Mouse (Mus musculus) forelimb bud, embryonic 11.5 days (tissue): ENCODE measurements at regions not wholly inside any gene's neighbourhood (a gene's known extent, or its start where the extent isn't known, plus 50 kb on each side); places are given as distances from the start of the nearest gene placed in this dataset.

Experiments
- DNase-seq: peaks from one replicate; pipeline ENCODE4 v3.0.0-alpha.2; 2012; ENCODE audit warnings: low read depth, low spot score

DNA sequence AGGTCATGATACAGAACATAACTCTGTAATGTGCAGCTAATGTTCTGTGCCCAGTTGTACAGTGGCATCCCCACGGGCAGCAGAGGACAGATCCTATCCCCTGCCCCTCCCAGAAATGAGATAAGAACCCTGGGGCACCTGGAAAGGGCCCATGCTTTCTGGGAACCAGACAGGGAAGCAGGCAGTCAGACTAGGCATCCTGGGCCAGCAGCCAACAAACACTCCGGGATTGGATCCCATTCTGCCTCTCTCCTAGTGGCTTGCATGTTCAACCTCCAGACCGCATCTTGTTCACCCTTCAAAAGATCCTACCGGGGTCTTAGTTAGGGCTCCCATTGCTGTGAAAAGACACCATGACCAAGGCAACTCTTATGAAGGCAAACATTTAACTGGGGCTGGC lies 229.0 kb upstream of the Rpl38 start:
- no peak for DNase-seq

DNA sequence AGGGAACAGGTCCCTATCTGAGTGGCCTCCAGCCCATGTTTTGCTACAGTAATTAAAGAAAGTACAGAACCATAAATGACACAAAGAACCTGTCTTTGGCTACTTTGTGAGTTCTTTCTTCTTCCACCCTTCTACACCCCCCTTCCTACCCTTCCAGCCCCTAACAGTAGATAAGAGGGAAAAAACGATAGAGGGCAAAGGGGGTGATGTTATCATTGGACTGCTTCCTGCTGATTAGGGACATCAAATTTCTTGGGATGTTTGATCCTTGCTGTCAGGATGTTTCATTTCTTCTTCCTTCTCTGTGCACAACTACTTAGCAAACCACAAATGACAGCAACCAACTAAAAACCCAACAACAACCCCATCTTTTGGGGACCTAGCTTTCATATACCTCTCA lies 232.5 kb upstream of the Rpl38 start:
- no peak for DNase-seq

DNA sequence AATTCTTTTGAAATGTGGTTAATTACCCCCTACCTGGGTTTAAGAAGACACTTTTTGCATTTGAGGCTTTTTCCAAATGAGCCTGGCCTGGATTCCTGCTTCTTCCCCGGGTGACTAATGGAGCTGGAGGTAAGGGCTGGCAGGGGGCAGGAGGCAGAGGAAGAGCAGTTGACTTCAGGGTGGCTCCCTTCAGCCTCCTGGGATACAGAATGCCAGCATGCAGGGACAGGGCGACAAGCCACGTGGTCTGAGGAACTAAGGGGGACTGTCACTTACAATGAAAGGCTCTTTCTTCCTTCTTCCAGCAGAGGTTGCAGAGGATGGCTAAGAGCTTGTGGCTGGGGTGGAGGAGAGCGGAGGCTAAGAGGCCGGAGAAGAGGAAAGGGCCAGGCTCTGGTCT lies 234.8 kb upstream of the Rpl38 start:
- no peak for DNase-seq

DNA sequence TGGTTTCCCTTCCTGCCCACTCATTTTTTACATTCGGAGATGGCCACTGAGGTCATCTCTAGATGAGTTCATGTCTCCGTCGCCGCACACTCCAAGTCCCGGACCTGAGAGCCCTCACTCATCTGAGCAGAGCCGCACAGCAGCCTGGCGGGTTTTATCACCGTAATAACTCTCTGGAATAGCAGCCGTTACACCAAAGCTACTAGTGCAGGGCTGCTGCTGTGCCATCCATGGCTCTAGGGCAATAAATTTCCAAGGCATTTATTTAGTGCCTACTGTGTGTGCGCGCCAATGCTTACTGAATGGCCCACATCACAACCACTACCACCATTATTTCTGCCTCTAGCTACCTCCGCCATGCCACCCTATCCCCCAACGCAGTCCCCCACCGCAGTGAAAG lies 242.9 kb upstream of the Rpl38 start:
- DNase-seq = no peak

DNA sequence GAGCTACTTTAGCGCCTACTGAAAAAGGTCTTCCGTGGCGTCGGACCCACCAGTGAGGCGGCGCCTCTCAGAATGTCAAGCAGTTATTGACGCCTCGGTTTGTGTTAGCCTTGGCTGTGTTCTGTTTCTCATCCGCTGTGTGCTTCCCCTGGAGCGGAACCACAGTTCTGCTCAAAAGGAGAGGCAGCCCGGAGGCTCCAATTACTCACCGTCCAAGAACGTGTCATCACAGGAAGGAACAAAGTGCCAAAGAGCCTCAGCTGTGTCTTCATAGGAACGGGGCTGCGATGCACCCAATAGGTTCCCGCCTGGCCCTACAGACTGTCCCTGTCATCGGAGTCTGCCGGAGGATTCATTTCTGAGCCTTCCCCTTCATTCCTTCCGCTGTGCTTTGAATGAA lies 245.0 kb upstream of the Rpl38 start:
- DNase-seq = no peak

DNA sequence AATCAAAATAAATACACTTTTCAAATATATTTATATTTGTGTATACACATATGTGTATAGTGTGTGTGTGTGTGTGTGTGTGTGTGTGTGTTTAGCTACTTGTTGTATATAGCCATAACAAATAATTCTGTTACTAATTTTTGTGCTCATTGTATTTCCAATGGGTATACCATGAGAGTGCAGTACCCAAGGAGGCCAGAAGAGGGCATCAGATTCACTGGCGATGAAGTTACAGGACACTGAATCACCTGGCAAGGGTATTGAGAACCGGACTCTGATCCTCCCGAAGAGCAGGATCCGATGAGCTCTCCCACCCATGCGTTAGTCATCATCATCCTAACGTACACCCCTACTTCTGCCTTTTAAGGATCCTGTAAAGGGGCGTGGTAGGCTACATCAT lies 249.3 kb upstream of the Rpl38 start:
- no peak for DNase-seq

DNA sequence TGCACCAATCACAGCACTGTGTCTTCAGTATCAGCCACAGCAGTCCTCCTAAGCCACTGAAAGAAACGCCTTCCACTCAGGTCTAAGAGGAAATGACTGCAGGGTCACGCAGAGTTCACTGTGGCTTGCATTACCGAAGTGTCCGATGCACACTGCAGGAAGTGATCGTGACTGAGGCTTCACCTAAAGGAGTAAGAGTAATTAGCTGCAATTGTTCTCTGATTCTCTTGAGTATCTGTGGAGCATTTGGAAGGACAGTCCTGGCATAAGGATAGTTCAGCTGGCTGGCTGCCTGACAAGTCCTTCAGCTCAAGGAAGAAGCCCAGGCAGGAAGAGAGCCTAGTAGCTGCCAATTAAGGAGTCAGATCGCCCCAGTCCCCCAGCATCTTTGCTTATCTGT lies 252.2 kb upstream of the Rpl38 start:
- DNase-seq = no peak

DNA sequence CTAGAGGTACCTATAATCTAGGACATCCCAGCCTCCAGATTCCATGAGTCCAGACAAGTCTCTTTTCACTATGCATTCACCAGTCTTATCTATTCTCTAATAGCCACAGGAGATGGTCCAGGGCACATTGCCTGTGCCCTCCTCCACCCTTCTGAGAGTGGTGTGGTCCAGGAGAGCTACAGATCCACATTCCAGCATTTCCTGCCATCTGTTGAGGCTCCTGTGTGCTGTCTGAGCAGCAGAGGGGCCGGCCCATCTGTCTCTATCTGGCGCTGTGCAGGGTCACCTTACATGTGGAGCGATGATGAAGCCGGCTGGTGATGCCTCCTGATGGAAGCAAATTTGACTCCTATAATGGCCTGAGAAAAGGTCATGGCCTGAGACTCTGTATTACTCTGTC lies 263.9 kb upstream of the Rpl38 start:
- no peak for DNase-seq

DNA sequence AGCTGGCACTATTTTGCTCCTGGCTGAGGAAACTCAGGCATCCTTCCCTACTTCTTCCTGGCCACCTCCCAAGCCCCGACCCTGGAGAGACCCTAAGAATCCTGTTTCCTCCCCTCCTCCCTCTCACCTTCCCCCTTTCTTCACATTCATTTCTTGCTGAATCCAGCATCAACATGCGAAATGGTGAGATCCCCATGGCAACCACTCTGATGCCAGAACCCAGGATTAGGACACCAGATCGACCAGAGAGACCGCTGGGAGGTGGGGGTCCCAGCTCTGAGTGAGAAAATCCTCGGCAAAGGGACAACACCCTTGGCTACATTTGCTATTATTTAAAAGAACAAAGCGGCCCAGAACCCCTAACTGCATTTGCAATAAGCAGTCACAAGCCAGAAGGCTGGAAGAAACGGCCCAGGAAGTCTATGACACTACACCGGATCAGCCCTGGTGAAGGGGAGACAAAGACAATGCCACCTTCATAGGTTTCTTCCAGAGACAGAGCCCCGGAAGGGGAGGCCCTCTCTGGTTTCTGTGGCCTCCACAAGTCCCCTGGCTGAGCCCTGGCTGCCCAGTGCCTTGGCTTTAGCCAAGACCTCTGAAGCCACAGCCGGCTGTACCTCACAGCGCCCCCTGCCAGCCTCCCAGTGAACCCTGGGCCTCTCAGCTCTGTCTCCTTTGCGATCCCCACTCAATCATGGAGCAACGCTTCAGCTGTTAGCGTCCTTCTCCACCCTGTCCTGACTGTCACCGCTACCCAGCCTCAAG lies 265.6 kb upstream of the Rpl38 start:
- peak; percentile 37 for DNase-seq

DNA sequence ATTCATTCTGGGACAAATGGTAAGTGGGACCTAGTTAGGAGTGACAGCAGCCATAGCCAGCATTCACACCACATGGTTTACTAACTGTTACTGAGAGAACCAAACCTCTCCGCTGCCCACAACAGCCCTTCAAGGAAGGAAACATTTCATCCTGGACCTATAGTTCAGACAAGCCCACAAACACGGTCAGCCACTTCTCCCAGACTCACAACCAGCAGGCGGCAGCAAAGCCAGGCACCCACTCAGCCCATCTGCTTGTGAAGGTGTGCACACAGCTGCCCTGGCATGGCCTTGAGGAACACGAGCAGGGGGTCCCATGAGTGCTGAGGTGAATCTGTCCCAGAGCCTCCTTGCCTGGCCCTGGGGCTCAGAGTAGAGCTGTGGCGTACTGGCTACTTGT lies 267.6 kb upstream of the Rpl38 start:
- no peak for DNase-seq

DNA sequence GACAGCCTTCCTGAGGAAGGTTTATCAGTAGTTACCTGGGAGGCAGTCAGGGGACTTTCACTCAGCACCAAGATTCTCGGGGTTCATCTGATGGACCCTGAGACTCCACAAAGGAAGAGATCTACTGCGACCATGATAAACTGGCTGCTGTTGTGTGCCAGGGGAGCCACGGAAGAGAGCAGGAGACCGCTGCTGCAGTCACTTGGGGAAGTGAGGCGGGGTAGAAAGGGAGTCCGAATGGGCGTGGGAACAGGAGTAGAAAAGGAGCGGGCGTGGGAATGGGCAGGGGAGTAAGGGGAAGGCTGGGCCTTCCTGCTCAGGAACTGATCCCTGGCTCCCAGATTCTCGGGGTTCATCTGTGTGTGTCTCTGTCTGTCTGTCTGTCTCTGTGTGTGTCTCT lies 276.2 kb upstream of the Rpl38 start:
- no peak for DNase-seq

DNA sequence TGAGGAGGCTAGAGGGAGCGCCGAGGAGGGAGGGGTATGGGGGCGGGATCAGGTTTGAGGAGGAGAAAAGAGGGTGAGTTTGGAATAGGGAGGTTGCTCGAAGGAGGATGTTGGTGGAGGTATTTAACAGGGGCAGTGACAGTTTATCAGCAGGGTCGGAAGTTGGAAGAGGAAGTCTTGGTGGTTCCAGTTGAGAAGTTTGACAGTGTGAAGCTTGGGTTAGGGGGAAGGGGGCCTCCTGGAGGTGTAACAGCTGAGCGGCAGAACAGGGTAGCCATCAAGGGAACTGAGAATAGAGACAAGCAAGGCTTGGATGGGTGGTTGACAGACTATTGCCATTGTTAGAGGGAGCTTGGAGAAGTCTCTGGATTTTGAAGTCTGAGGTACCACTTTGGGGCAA lies 276.8 kb upstream of the Rpl38 start:
- DNase-seq = no peak

DNA sequence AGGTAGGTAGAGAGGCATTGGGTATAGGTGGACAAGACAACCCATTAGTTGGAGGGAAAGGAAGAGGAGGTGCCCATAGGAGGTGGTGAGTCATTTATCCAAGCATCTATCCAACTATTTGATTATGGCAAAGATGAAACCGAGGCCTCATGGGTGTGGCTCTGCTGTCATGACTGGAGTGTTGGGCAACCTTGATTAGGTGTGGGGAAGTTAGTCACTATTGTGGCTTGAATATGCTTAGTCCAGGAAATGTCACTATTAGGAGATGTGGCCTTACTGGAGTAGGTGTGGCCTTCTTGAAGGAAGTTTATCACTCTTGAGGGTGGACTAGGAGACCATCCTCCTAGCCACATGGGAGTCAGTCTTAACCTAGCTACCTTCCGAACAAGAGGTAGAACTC lies 281.2 kb upstream of the Rpl38 start:
- DNase-seq = no peak

DNA sequence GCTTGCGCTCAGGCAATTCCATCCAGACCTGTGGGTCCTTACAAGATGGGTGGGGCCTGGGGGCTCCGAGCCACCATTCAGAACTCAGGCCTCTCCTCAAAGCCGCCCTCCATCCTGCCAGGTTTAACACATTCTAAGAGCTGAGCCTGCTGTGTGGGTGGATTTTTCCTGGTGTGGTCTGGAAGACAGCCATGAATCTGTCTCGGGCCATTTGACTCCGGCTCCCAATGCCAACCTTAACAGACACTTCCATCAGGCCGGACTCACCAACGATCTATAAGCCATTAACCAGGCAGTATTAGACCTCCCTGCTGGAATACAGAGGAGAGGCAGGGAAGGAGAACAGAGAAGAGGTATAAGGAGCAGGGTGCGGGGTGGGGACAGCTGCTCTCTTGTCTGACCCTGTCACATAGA lies 288.9 kb upstream of the Rpl38 start:
- DNase-seq = no peak

DNA sequence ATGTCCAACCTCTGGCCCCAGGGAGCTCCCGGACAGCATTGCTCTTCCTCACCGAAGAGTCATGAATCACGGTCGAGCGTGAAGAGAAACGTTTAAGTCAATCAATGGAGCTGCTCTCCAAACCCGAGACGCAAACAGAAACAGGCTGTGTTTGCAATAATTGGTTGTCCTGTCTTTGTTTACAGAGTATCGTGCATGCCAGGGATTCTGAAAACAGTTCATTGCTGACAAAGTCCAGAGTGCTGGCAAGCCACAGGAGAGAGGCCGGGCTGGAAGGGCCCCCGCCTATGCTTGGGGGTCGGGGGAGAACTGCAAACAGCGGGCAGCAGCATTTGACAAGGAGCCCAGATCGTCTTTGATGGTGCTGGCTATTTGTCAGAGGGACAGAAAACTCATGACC lies 292.4 kb upstream of the Rpl38 start:
- no peak for DNase-seq

DNA sequence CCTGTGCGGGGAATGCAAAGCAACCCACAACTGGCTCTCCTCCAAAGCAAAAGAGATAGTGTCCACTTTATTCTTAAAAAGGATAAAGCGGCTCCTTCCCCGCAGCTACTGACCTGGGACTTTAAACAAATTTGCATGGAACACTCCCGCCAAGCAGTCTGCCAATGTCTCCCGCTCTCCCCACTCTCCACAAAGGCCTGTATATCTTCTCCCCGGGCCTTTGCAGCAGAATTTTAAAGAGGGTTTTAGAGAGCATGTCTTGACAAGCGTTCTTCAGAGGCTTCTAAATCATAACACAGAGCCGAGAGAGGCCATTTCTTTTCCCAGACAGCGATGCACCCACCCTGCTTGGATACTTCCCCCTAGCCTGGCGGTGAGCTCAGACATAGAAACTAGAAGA lies 297.6 kb upstream of the Rpl38 start:
- no peak for DNase-seq

DNA sequence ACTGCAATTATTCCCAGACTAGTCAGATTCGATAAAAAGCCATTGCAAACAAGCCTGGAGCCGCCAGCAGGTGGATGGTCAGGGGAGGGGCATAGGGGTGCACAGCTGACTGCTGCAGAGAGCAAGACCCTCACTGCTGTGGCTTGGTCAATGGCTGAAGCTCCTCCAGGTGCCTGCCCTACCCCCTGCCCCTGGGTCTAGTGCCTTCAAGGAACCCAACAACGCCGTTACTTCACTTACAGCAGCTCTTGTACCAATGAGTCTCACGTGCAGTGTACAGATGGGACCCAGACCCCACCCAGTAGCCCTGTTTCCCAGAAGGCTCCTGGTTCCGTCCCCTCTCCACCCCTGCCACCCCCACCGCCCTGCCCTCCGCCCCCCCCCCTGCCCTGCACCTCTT lies 300.5 kb upstream of the Rpl38 start:
- DNase-seq = no peak

DNA sequence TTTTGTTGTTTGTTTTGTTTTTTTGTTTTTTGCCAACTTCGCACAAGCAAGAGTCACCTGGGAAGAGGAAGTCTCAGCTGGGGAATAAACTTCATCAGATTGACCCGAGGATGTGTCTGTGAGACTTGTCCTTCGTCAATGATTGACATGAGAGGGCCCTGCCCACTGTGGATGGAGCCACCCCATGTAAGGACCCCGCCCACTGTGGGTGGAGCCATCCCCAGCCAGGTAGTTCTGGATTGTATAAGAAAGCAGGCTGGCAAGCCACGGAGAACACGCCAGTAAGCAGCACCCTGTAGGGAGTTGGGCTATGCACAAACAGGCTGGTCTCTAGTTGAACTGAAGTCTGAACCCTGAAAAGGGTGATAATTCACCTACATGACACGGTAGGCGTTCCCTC lies 294.1 kb upstream of the Sdk2 start:
- no peak for DNase-seq

DNA sequence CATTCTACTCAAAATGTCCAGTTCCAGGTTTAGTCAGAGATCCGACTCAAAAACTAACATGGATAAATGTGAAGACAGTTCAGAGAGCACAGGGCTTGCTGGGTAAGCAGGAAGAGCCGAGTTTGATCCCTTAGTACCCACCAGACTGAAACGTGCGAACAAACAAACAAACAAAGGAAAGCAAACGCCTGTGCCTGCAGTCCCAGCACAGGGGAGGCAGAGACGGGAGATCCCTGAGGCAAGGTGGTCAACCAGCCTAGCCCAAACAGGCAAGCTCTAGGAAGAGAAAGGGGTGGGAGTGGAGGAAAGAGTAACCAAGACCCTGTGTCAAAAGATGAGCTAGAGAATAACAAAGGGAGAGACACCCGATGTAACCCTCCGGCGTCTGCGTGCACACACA lies 293.5 kb upstream of the Sdk2 start:
- no peak for DNase-seq

DNA sequence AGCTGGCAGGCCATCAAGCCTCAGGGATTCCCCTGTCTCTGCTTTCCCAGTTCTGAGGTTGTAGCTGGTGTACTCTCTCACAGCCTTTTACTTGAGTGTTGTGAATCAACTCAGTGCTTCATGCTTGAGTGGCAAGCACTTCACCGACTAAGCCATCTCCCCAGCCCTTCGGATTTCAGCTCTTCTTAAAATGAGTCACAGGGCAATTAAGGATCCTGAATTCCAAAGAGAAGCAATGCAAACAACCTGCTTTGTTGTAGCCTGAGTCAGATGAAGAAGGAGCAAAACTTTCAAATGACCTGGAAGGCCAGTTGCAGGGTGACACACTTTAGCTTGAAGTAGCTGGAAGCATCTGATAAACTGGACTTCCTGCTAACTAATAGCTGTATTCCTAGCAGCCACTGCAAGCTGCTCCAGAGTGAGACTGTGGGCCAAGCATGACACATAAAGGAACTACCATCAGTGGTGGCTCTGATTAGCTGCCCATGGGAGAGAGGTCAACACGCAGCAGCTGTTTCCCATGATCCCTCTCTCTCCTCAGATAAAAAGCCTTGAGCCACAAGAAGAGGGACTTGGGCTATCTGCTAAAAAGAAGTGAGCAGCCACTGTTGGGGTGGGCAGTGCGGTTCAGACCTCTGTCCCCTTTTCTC lies 285.4 kb upstream of the Sdk2 start:
- DNase-seq = no peak

DNA sequence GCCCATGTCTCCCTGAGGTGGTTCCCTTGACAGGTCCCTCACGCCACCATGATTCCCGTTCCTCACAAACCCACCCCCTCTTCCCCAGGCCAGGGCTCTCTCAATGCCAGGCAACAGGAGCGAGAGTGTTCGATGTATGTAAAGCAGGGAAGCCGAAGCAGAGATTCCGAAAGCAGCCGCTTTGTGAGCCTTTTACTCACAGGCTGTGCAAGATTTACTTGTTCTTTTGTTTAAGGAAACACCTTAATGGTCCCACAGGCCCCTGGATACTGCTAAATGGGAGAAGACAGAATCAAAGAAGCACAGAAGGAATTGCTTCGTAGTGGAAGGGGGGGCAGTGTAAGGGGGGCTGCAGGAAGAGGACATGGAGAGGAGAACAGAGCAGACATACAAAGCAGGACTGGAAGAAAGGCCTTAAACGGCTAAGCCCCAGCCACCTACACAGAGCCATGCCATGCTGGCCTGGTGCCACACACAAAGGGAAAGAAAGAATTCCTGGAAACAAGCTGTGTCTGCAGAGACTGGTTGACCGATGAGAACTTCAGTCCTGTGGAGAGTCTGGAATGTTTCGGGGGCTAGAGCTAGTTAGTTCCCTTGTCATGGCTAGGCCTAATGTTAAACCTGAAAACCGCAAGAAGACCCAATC lies 270.1 kb upstream of the Sdk2 start:
- no peak for DNase-seq

DNA sequence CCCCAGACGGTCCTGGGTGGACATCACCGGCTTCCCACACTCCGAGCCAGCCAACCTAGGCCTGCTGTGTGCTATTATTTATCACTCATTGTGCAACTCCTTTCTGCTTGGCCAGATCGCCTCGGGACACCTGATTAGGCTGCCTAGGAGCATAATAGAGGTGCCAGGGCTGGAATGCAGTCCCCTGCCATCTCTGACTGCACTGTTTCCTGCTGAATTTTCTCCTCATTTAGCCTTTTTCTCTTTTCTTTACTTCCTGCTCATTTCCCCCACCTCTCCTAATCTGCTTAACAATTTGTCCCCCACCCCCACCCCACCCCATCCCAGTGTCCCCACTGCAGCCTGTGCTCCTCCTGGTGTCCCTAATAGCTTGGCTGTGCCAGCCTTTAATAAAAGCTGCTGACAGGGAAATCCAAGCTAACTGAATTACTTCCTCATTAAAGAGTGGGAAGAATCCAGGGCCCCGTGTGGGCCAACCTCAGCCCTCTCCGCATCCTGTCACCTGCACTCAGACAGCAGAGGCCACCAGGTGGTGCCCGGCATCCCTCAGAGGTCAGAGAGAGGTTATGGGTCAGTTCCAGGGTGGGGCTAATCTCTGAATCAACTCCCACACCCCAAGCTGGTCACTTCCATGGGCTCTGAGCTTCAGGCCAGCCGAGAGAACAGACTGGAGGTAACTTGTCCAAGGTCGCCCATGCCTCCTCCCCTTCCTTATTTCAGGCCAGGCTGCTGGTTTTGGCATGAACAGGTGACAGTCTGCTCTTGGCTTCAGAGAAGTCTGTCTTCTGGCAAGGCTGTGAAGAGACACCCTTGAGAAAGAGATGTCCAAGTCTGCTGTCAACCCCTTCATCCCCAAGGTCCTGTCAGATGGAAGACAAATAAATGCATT lies 269.3 kb upstream of the Sdk2 start:
- no peak for DNase-seq
